Mouse (Mus musculus) mature B cell (primary cell): ENCODE results near the gene Cnih3.

Experiments
- in situ Hi-C: fragments of 300-500 bp; cut with MboI; formaldehyde crosslinking; loops from 2 replicates; pipeline ENCODE4 v1.14.3; 2019

The Cnih3 gene

GRCm38 (mm10) chr1:181353200-181354097, 1.0 kb downstream of the Cnih3 start:
- in situ Hi-C loops: no loop called here

- in situ Hi-C loops: no loop called here
Observed at GRCm38 (mm10) chr1:181355683-181356082, 3.3 kb downstream of the Cnih3 start.

GRCm38 (mm10) chr1:181357870-181358269, 5.4 kb downstream of the Cnih3 start:
- in situ Hi-C loops: no loop called here

GRCm38 (mm10) chr1:181358526-181358925, 6.1 kb downstream of the Cnih3 start:
- in situ Hi-C loops: no loop called here

GRCm38 (mm10) chr1:181360732-181361131, 8.3 kb downstream of the Cnih3 start:
- in situ Hi-C loops: no loop called here

GRCm38 (mm10) chr1:181364025-181364424, 11.6 kb downstream of the Cnih3 start:
- in situ Hi-C loops: no loop called here

GRCm38 (mm10) chr1:181365376-181365775, 12.9 kb downstream of the Cnih3 start:
- in situ Hi-C loops: no loop called here

- in situ Hi-C loops: no loop called here
Observed at GRCm38 (mm10) chr1:181368789-181369570, 16.6 kb downstream of the Cnih3 start.

GRCm38 (mm10) chr1:181370370-181370769, 17.9 kb downstream of the Cnih3 start:
- in situ Hi-C loops: no loop called here

GRCm38 (mm10) chr1:181371226-181371625, 18.8 kb downstream of the Cnih3 start:
- in situ Hi-C loops: no loop called here

GRCm38 (mm10) chr1:181372306-181372705, 19.9 kb downstream of the Cnih3 start:
- in situ Hi-C loops: no loop called here

- in situ Hi-C loops: no loop called here
Observed at GRCm38 (mm10) chr1:181374627-181375374, 22.4 kb downstream of the Cnih3 start.

GRCm38 (mm10) chr1:181376431-181376830, 24.0 kb downstream of the Cnih3 start:
- in situ Hi-C loops: no loop called here

- in situ Hi-C loops: no loop called here
Observed at GRCm38 (mm10) chr1:181379664-181380063, 27.2 kb downstream of the Cnih3 start.

- in situ Hi-C loops: no loop called here
Observed at GRCm38 (mm10) chr1:181381410-181382010, 29.1 kb downstream of the Cnih3 start.

GRCm38 (mm10) chr1:181389264-181389663, 36.8 kb downstream of the Cnih3 start:
- in situ Hi-C loops: no loop called here

GRCm38 (mm10) chr1:181392489-181392888, 40.1 kb downstream of the Cnih3 start:
- in situ Hi-C loops: no loop called here

GRCm38 (mm10) chr1:181393250-181394149, 41.1 kb downstream of the Cnih3 start:
- in situ Hi-C loops: no loop called here

GRCm38 (mm10) chr1:181395234-181395828, 42.9 kb downstream of the Cnih3 start:
- in situ Hi-C loops: no loop called here

- in situ Hi-C loops: no loop called here
Observed at GRCm38 (mm10) chr1:181399179-181399578, 46.8 kb downstream of the Cnih3 start.
